Mouse (Mus musculus): ENCODE measurements around the gene Mrps35. TPM values are rescaled to one million over a fixed set of nuclear protein-coding genes. Genes with fewer than 3 reads are reported as not detected.
A peak's percentile ranks its signal among the peaks of the same experiment; 100 is the strongest.

Gene Mrps35
- polyA plus RNA-seq, 1 experiment from 2014 or later: 99.6 TPM

DNA sequence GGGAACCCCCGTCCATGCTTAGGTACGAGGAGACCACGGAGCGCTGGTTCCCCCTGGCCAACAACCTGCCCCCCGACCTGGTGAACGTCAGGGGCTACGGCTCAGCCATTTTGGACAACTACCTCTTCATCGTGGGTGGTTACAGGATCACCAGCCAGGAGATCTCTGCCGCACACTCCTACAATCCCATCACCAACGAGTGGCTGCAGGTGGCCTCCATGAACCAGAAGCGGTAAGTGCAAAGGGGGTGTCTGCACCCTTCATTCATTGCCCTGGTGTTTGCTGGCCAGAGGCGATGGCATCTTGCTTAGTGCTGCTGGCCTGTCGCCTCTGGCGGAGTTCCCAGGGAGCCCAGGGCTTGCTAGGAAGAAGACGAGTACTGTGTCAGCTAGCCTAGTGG, 49.6 kb downstream of the Mrps35 start:
- Histone ChIP-seq H3K36me3 (peaks cover 10% of the 10 kb centered on the region), H3K27ac (peak overlapping the region; percentile 78; the same call in 1 of the 2 replicates), H3K4me3 (peak overlapping the region; percentile 87), H3K9ac (peak overlapping the region; percentile 86), H3K4me1 (peaks cover 34% of the 10 kb centered on the region), H3K4me2 (replicated peaks) (peak overlapping the region; percentile 100), H3K27me3 (0 out of 2 replicates have a peak, but pooled peaks cover 5% of the 10 kb centered on the region), H3K9me3 (no peaks in the 10 kb centered on the region)
- 0 out of 2 replicates have a peak, but pooled peaks have one; percentile 1 for ATAC-seq (ENCODE audit: low FRiP score, low read depth)
- WGBS: 4% methylated on average over 15 of the region's 15 CpGs

DNA sequence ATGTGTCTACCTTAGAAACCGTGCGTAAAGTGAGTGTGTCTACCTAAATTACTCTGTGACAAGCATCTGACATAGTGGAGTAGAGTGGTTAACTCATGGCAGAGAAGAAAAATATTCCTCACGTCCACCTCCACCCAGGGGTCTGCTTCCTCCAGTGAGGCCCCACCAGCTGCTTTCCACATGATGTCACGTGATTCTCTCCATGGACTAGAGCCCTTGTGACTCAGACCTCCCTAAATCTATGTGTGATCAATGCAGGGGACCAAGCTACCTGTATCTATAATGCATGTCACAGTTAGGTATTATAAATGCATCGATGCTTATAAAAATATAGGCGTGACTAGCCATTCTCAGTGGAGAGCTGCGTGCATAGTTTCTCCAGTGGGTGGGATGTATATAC, 52.2 kb downstream of the Mrps35 start:
- Histone ChIP-seq H3K9ac (no peak overlapping the region), H3K4me1 (peaks cover 58% of the 10 kb centered on the region), H3K4me2 (replicated peaks) (peak overlapping the region; percentile 10; the same call in 1 of the 2 replicates), H3K9me3 (no peaks in the 10 kb centered on the region), H3K4me3 (no peak overlapping the region), H3K36me3 (peaks cover 10% of the 10 kb centered on the region), H3K27me3 (0 out of 2 replicates have a peak, but pooled peaks cover 4% of the 10 kb centered on the region), H3K27ac (no peak overlapping the region)
- ATAC-seq (ENCODE audit: low FRiP score, low read depth): no peak
- 77% methylated on average over 7 of the region's 7 CpGs for WGBS

DNA sequence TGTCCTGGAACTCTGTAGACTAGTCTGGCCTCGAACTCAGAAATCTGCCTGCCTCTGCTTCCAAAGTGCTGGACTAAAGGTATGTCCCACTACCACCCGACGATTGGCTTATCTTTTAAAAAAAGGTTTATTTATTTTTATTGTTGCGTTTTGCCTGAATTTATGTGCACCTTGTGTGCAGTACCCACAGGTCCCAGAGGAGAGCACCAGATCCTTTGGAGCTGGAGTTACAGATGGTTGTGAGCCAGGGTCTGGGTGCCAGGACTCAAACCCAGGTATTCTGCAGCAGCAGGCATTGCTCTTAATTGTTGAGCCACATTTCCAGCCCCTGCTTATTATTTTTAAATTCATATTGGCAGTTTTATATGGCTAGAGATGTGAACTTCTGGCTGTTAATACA, 53.5 kb downstream of the Mrps35 start:
- Histone ChIP-seq H3K9ac (no peak overlapping the region), H3K4me2 (replicated peaks) (no peak overlapping the region), H3K27me3 (no peaks in the 10 kb centered on the region), H3K9me3 (no peaks in the 10 kb centered on the region), H3K4me3 (no peak overlapping the region), H3K27ac (no peak overlapping the region), H3K36me3 (peaks cover 10% of the 10 kb centered on the region), H3K4me1 (peaks cover 53% of the 10 kb centered on the region)
- 94% methylated on average over 4 of the region's 4 CpGs for WGBS
- no peak for ATAC-seq (ENCODE audit: low FRiP score, low read depth)

DNA sequence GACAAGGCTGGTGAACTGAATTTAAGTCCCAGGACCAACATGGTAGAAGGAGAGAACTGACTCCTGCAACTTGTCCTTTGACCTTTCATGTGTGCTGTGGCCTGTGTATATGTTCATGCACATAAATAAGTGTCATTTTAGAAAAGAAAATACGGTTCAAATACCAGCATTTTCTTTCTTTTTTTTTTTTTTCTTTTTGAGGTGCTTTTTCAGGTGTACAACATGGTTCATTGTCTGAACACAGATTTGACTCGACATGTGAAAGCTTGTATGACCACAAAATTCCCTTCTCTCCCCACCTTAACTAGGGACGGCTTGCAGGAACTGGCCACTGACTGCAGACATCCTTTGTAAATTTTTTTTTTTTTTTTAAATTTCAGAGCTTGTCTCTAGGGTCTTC, 54.4 kb downstream of the Mrps35 start:
- Histone ChIP-seq H3K27me3 (no peaks in the 10 kb centered on the region), H3K27ac (no peak overlapping the region), H3K36me3 (peaks cover 11% of the 10 kb centered on the region), H3K9ac (no peak overlapping the region), H3K4me3 (no peak overlapping the region), H3K4me1 (peaks cover 51% of the 10 kb centered on the region), H3K9me3 (no peaks in the 10 kb centered on the region), H3K4me2 (replicated peaks) (no peak overlapping the region)
- WGBS: 69% methylated on average over 3 of the region's 3 CpGs
- ATAC-seq (ENCODE audit: low FRiP score, low read depth): no peak

DNA sequence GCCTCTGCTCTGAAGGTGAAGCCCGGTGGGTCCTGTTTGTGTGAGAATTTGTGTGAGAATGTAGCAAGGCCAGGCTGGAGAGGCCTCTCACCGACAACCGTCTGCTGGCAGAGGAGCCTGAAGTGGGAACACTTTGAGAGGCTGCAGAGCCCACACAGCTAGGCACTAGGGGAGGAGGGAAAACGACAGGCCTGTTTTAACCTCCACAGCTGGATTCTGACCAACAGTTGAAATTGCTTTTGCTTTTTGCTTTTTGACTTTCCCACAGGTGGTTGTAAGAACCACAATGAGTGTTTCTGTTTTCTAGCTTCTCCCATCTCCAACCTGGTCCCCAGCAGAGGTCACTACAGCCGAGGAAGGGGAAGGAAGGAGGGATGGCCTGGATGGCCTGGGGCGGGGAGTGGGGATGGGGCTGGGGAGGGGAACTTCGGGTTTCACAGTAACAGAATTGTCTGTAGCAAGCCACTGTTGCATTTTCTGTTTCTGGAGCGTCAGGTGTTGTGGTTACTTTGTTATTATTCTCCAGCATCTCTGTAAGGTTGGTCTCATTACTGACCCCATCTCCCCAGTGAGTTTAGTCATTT, 54.9 kb downstream of the Mrps35 start:
- H3K27me3 ChIP-seq: no peaks in the 10 kb centered on the region
- peaks cover 16% of the 10 kb centered on the region for H3K36me3 ChIP-seq
- no peak overlapping the region for H3K27ac ChIP-seq
- H3K4me2 ChIP-seq (replicated peaks): no peak overlapping the region
- H3K9ac ChIP-seq: no peak overlapping the region
- ATAC-seq (ENCODE audit: low FRiP score, low read depth): no peak
- no peaks in the 10 kb centered on the region for H3K9me3 ChIP-seq
- H3K4me3 ChIP-seq: no peak overlapping the region
- peaks cover 46% of the 10 kb centered on the region for H3K4me1 ChIP-seq
- 48% methylated on average over 8 of the region's 8 CpGs for WGBS

DNA sequence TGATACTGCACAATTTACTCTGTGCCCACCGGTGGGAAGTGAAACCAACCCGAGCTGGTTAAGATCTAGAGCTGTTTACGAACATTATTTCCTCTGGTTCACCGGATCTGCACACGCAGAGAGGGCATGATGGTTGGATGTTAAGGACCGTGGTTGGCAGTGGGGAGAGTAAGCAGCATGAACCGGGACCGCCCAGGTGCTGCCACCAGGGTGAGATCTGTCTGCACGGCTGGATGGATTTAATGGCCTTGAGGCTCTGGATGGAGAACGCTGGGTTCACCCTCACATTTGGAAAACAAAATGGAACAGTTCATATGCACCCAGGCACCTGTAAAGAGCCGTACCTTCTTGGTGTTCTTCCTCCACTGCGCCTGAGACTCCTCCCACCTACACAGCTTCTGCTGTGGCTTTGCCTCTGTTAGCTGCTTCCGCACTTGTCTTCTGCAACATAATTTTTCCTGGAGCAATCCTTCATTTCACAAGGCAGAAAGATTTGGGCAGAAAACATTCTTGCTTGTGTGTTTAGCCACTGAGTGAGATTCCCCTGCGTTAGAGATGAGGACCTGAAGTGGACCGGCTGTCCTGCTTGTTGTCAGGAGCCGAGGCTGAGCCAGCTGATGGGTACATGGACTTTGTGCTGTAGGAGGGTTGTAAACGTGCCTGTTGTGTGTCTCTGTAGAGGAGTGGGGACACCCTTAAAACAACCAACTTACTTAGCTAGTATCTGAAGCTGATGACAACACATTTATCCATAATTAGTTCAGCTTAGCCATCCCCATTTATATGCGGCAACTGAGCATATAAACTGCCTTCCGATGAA, 57.1 kb downstream of the Mrps35 start:
- Histone ChIP-seq H3K4me1 (peaks cover 29% of the 10 kb centered on the region), H3K4me3 (no peak overlapping the region), H3K9me3 (no peaks in the 10 kb centered on the region), H3K27ac (no peak overlapping the region), H3K27me3 (no peaks in the 10 kb centered on the region), H3K9ac (no peak overlapping the region; the same call in 1 of the 2 replicates), H3K4me2 (replicated peaks) (0 out of 2 replicates have a peak overlapping the region, but pooled peaks have one; percentile 9), H3K36me3 (peaks cover 30% of the 10 kb centered on the region)
- no peak for ATAC-seq (ENCODE audit: low FRiP score, low read depth)
- 72% methylated on average over 19 of the region's 19 CpGs for WGBS

DNA sequence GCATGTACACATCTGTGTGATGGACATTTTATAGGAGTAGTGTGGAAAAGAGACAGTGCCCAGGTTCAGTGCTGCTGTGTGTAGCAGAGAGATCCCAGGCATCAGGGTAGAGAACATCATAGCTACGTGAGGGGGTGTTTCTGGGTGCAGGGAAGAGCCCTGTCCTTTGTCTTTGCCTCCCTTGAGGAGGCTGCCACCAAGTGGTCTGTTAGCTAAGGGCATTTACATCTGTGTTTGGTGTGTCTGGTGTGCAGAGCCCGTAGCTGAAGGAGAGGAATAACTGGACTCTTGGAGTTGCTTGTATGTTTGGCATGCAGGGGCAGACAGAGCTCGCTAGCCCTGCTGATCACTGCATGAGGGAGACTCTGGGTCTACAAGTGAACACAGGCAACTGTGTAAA, 59.7 kb downstream of the Mrps35 start:
- H3K27me3 ChIP-seq: no peaks in the 10 kb centered on the region
- WGBS: 88% methylated on average over 3 of the region's 3 CpGs
- no peak for ATAC-seq (ENCODE audit: low FRiP score, low read depth)
- no peak overlapping the region for H3K4me2 ChIP-seq (replicated peaks)
- H3K4me3 ChIP-seq: no peak overlapping the region
- H3K9ac ChIP-seq: no peak overlapping the region
- no peak overlapping the region for H3K27ac ChIP-seq
- peaks cover 35% of the 10 kb centered on the region for H3K36me3 ChIP-seq
- peaks cover 23% of the 10 kb centered on the region for H3K4me1 ChIP-seq
- no peaks in the 10 kb centered on the region for H3K9me3 ChIP-seq

DNA sequence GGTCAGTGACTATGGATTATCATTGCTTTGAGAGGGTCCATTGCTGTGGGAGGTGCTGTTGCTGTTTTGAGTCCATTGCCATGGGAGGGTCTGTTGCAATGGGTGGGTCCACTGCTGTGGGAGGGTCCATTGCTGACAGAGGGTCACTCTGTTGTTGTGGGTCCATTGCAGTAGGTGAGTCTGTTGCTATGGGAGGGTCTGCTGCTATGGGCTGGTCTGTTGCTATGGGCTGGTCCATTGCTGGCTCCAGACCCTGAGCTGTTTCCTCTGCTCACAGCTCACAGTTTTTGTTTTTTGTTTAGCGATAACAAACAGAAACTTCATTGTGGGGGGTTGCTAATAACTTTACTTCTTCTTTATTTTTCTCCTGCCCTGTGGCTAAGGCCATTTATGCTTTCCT, 63.0 kb downstream of the Mrps35 start:
- peaks cover 62% of the 10 kb centered on the region for H3K36me3 ChIP-seq

DNA sequence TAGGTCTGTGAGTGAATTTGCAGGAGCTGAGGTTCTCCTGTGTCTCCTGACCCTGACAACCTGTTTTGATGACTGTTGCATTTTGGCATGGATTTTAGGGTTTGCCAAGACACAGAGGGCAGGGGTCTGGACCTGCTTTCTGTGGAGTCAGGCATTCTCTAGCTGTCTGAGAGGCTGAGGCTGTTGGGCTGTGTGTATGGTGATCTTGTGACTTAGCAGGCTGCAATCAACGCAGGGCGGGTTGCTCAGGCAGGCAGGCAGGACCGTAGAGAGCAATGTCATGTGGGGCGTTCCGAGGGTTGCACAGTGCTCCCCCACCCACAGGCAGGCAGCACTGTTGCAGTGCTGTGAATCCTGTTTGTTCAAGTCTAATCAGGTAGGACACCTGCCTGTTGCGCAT, 64.2 kb downstream of the Mrps35 start:
- H3K4me1 ChIP-seq: no peaks in the 10 kb centered on the region
- H3K27ac ChIP-seq: no peak overlapping the region
- H3K9me3 ChIP-seq: no peaks in the 10 kb centered on the region
- no peak overlapping the region for H3K4me2 ChIP-seq (replicated peaks)
- no peak overlapping the region for H3K9ac ChIP-seq
- WGBS: 92% methylated on average over 6 of the region's 6 CpGs
- peaks cover 73% of the 10 kb centered on the region for H3K36me3 ChIP-seq
- H3K27me3 ChIP-seq: no peaks in the 10 kb centered on the region
- no peak overlapping the region for H3K4me3 ChIP-seq
- no peak for ATAC-seq (ENCODE audit: low FRiP score, low read depth)

More for the DNA sequence above, 63.0 kb downstream of the Mrps35 start:
- no peak overlapping the region for H3K4me2 ChIP-seq (replicated peaks)
- no peaks in the 10 kb centered on the region for H3K27me3 ChIP-seq
- no peak overlapping the region for H3K9ac ChIP-seq
- no peak overlapping the region for H3K4me3 ChIP-seq
- 91% methylated on average over 1 of the region's 1 CpGs for WGBS
- H3K4me1 ChIP-seq: no peaks in the 10 kb centered on the region
- H3K9me3 ChIP-seq: no peaks in the 10 kb centered on the region
- no peak for ATAC-seq (ENCODE audit: low FRiP score, low read depth)
- H3K27ac ChIP-seq: no peak overlapping the region

DNA sequence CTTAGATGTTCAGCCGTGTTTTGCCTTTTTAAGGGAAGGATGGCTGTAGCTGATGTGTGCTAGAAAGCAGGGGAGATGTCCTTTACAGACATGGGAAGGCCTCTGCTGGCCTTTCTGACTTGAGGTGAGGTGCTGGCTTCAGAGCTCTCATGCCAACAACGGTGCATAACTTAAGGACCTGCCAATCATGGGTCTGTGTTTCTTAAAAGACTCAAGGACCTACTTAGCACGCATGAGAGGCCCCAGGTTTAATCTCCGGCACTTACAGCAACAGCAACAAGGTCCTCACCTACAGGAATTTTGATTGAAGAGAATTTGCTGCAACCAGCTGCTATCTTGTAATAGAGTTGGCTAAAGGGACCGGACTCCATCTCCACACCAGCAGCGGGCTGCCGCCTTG, 66.7 kb downstream of the Mrps35 start:
- H3K27ac ChIP-seq: no peak overlapping the region
- no peak overlapping the region for H3K4me3 ChIP-seq
- H3K36me3 ChIP-seq: peaks cover 68% of the 10 kb centered on the region
- no peak overlapping the region for H3K9ac ChIP-seq
- no peak overlapping the region for H3K4me2 ChIP-seq (replicated peaks)
- H3K4me1 ChIP-seq: no peaks in the 10 kb centered on the region
- no peaks in the 10 kb centered on the region for H3K9me3 ChIP-seq
- ATAC-seq (ENCODE audit: low FRiP score, low read depth): no peak
- no peaks in the 10 kb centered on the region for H3K27me3 ChIP-seq
- WGBS: 93% methylated on average over 7 of the region's 7 CpGs

DNA sequence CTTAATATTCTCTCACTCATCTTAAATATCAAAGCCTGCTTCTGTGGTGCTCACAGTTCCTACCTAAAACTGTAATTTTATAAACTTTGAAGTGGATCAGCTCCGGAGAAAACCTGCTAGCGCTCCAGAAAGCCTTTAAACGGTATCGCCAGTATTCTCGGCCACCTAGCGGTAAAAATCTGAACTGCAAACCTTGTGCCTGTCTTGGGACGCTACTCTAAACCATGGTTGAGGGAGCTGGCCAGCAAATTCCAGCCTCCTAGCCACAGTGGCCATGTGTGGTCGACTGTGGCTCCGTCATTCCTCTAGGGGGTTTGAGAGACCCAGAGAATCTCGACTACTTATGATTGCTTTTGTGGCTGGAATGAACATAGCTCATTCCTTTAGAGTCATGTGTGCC, 74.0 kb downstream of the Mrps35 start:
- Histone ChIP-seq H3K9me3 (no peaks in the 10 kb centered on the region), H3K27me3 (peaks cover 3% of the 10 kb centered on the region; the same call in 1 of the 2 replicates), H3K36me3 (peaks cover 11% of the 10 kb centered on the region), H3K4me1 (0 out of 2 replicates have a peak, but pooled peaks cover 2% of the 10 kb centered on the region), H3K4me2 (replicated peaks) (no peak overlapping the region), H3K9ac (no peak overlapping the region), H3K27ac (no peak overlapping the region), H3K4me3 (no peak overlapping the region)
- 0 out of 2 replicates have a peak, but pooled peaks have one; percentile 54 for ATAC-seq (ENCODE audit: low FRiP score, low read depth)
- 8% methylated on average over 10 of the region's 10 CpGs for WGBS

DNA sequence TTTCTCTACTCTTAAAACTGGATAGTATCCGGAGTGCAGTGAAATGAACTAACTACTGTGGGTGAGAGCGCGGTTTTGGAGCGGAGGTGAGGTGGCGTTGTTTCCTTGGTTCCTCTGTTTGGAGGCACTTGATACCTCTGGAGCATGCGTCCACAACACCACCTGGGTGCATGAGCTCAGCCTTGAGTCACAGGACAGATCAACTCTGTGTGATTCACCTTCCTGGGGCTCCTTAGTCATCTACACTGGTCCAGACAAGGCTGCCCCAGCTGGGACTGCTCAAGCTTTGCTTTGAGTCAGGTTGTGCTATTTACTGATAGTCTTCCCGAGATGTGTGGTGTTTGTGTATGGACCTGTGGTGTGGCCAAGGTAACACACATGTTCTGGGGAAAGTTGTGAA, 75.2 kb downstream of the Mrps35 start:
- WGBS: 95% methylated on average over 7 of the region's 7 CpGs
- H3K4me3 ChIP-seq: no peak overlapping the region
- H3K9me3 ChIP-seq: no peaks in the 10 kb centered on the region
- no peak for ATAC-seq (ENCODE audit: low FRiP score, low read depth)
- no peak overlapping the region for H3K4me2 ChIP-seq (replicated peaks)
- H3K9ac ChIP-seq: no peak overlapping the region
- H3K4me1 ChIP-seq: 0 out of 2 replicates have a peak, but pooled peaks cover 2% of the 10 kb centered on the region
- peaks cover 3% of the 10 kb centered on the region for H3K36me3 ChIP-seq
- no peak overlapping the region for H3K27ac ChIP-seq
- H3K27me3 ChIP-seq: peaks cover 3% of the 10 kb centered on the region; the same call in 1 of the 2 replicates
